Mouse (Mus musculus): ENCODE results near the gene Gse1. TPM values are rescaled to one million over a fixed set of nuclear protein-coding genes. Genes with fewer than 3 reads are reported as not detected.

Gene Gse1
- polyA plus RNA-seq, 1 experiment from 2014 or later = 25.3 TPM

DNA sequence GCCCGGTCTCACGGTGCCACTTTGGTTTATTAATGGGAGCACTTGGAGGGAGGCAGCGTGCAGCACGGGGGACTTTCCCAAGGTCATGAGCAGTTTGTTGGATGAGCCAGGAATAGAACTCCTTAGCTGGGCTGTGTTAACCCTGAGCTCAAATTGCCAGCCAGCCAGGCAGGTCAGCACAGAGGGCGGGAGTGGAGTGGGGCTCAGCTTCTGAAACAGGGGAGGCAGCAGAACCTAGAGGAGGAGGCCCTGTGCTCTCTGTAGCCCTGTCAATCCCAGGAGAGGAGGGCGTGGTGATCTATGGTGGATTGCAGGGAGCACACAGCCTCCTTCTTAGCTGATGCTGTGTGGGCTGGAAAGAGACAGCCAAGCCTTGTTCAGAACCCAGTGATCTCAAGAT, 297.6 kb downstream of the Gse1 start:
- Histone ChIP-seq H3K27me3 (replicated peaks; ENCODE audit: control insufficient read depth, insufficient read depth, low read length) (no peaks in the 10 kb centered on the region), H3K36me3 (ENCODE audit: control insufficient read depth, insufficient read depth, low read length) (no peaks in the 10 kb centered on the region), H3K4me1 (replicated peaks; ENCODE audit: control insufficient read depth, insufficient read depth, low read length) (peaks cover 86% of the 10 kb centered on the region), H3K9ac (ENCODE audit: low read depth, low read length) (no peak overlapping the region; the same call in 1 of the 2 replicates), H3K27ac (ENCODE audit: low read depth, low read length) (peak overlapping the region; percentile 37; the same call in 1 of the 2 replicates), H3K9me3 (ENCODE audit: control insufficient read depth, low read length) (no peaks in the 10 kb centered on the region), H3K4me3 (ENCODE audit: low read depth, low read length) (no peak overlapping the region), H3K4me2 (peak overlapping the region; percentile 35)
- peak; percentile 37; the same call in 1 of the 2 replicates for ATAC-seq (replicated peaks; ENCODE audit: low FRiP score)
- WGBS = 50% methylated on average over 6 of the region's 6 CpGs
- no peak for DNase-seq (ENCODE audit: low spot score)

DNA sequence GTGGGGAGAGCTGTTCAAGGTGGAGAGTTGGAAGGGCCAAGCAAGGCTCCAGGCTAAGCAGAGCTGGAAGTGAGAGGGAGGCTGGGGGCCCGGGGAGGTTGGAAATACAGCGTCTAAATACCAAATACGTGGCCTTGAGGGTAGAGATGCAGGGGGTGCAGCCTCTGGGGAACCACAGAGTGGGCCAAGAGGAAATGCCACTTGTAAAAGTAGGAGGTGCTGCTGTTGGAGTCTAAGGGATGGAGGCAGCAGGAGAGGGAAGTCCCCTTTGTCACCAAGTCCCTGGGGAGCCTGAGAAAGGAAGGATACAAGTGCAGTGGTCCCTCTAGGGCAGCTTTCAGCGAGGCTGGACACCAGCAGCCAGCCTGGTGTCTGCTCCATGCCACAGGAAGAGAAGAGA, 298.3 kb downstream of the Gse1 start:
- DNase-seq (ENCODE audit: low spot score) (no peak), ATAC-seq (replicated peaks; ENCODE audit: low FRiP score) (no peak)
- no peaks in the 10 kb centered on the region for H3K9me3 ChIP-seq (ENCODE audit: control insufficient read depth, low read length)
- WGBS = 39% methylated on average over 4 of the region's 4 CpGs
- no peak overlapping the region for H3K4me2 ChIP-seq
- peak overlapping the region; percentile 16; the same call in 1 of the 2 replicates for H3K27ac ChIP-seq (ENCODE audit: low read depth, low read length)
- no peaks in the 10 kb centered on the region for H3K27me3 ChIP-seq (replicated peaks; ENCODE audit: control insufficient read depth, insufficient read depth, low read length)
- no peak overlapping the region for H3K4me3 ChIP-seq (ENCODE audit: low read depth, low read length)
- no peaks in the 10 kb centered on the region for H3K36me3 ChIP-seq (ENCODE audit: control insufficient read depth, insufficient read depth, low read length)
- H3K4me1 ChIP-seq (replicated peaks; ENCODE audit: control insufficient read depth, insufficient read depth, low read length) = peaks cover 84% of the 10 kb centered on the region
- H3K9ac ChIP-seq (ENCODE audit: low read depth, low read length) = peak overlapping the region; percentile 37; the same call in 1 of the 2 replicates

- DNase-seq (ENCODE audit: low spot score) (no peak), ATAC-seq (replicated peaks; ENCODE audit: low FRiP score) (no peak)
- Histone ChIP-seq H3K9me3 (ENCODE audit: control insufficient read depth, low read length) (no peaks in the 10 kb centered on the region), H3K9ac (ENCODE audit: low read depth, low read length) (no peak overlapping the region), H3K4me1 (replicated peaks; ENCODE audit: control insufficient read depth, insufficient read depth, low read length) (peaks cover 93% of the 10 kb centered on the region), H3K4me2 (no peak overlapping the region), H3K4me3 (ENCODE audit: low read depth, low read length) (no peak overlapping the region), H3K36me3 (ENCODE audit: control insufficient read depth, insufficient read depth, low read length) (no peaks in the 10 kb centered on the region), H3K27ac (ENCODE audit: low read depth, low read length) (peak overlapping the region; percentile 43; the same call in 1 of the 2 replicates), H3K27me3 (replicated peaks; ENCODE audit: control insufficient read depth, insufficient read depth, low read length) (no peaks in the 10 kb centered on the region)
- WGBS = 50% methylated on average over 3 of the region's 3 CpGs
These were observed 300.1 kb downstream of the Gse1 start for GRCm38 (mm10) chr8:120528332-120528731.

DNA sequence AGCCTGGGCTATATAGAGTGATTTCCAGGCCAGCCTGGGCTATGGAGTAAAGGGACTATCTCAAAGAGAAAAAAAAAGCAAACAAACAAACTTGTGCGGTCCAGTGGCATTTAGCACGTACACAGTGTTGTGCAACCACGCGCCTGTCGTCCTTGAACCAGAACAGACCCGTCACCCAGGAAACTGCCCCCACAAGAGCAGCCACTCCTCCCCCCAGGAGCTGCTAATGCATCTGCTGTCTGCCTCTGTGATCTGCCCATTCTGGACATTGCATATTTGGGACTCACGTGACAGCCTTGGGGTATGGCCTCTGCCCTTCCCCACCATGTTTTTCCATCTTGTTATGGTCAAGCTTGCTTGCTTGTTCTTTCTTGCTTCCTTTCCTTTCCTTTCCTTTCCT, 301.0 kb downstream of the Gse1 start:
- Histone ChIP-seq H3K27me3 (replicated peaks; ENCODE audit: control insufficient read depth, insufficient read depth, low read length) (no peaks in the 10 kb centered on the region), H3K36me3 (ENCODE audit: control insufficient read depth, insufficient read depth, low read length) (no peaks in the 10 kb centered on the region), H3K9ac (ENCODE audit: low read depth, low read length) (no peak overlapping the region), H3K4me2 (no peak overlapping the region), H3K27ac (ENCODE audit: low read depth, low read length) (0 out of 2 replicates have a peak overlapping the region, but pooled peaks have one; percentile 43), H3K4me3 (ENCODE audit: low read depth, low read length) (no peak overlapping the region), H3K4me1 (replicated peaks; ENCODE audit: control insufficient read depth, insufficient read depth, low read length) (peaks cover 93% of the 10 kb centered on the region), H3K9me3 (ENCODE audit: control insufficient read depth, low read length) (no peaks in the 10 kb centered on the region)
- DNase-seq (ENCODE audit: low spot score) (no peak), ATAC-seq (replicated peaks; ENCODE audit: low FRiP score) (no peak)
- 44% methylated on average over 7 of the region's 7 CpGs for WGBS

DNA sequence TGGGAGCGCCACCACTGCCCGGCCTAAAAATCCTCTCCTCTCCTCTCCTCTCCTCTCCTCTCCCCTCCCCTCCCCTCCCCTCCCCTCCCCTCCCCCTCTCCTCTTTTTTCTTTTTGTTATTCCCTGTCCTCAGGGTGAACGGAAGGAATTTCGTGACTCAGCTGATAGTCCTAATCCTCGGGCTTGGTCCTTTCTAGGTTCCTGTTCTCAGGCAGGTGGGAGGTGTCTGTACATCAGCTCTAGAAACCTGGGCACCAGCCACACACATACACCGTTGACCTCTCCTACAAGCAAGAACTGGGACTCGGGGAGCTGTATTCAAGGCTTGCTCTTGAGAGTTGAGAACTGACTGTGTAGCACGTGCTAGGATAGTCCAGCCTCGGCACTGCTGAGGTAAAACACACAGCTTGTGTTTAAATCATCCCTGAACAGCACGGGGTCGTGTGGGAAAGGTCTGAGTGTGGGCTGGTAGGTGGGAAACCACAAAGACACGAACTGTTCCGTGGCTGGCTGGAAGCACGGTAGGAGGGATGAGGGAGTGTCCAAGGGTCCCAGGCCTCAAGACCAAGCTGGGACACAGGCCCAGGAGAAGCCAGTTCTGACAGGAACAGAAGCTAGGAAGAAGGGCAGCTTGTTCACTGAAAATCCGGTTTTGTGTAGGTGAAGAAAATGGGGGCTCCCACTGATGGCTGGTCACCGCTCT, 302.8 kb downstream of the Gse1 start:
- DNase-seq (ENCODE audit: low spot score) = no peak
- Histone ChIP-seq H3K36me3 (ENCODE audit: control insufficient read depth, insufficient read depth, low read length) (no peaks in the 10 kb centered on the region), H3K9me3 (ENCODE audit: control insufficient read depth, low read length) (no peaks in the 10 kb centered on the region), H3K27ac (ENCODE audit: low read depth, low read length) (no peak overlapping the region), H3K27me3 (replicated peaks; ENCODE audit: control insufficient read depth, insufficient read depth, low read length) (no peaks in the 10 kb centered on the region), H3K4me1 (replicated peaks; ENCODE audit: control insufficient read depth, insufficient read depth, low read length) (peaks cover 91% of the 10 kb centered on the region), H3K4me3 (ENCODE audit: low read depth, low read length) (no peak overlapping the region), H3K4me2 (peak overlapping the region; percentile 26; the same call in 1 of the 2 replicates), H3K9ac (ENCODE audit: low read depth, low read length) (no peak overlapping the region; the same call in 1 of the 2 replicates)
- no peak for ATAC-seq (replicated peaks; ENCODE audit: low FRiP score)
- 48% methylated on average over 16 of the region's 16 CpGs for WGBS

- Histone ChIP-seq H3K9ac (ENCODE audit: low read depth, low read length) (peak overlapping the region; percentile 42; the same call in 1 of the 2 replicates), H3K36me3 (ENCODE audit: control insufficient read depth, insufficient read depth, low read length) (no peaks in the 10 kb centered on the region), H3K4me1 (replicated peaks; ENCODE audit: control insufficient read depth, insufficient read depth, low read length) (peaks cover 91% of the 10 kb centered on the region), H3K4me3 (ENCODE audit: low read depth, low read length) (peak overlapping the region; percentile 8; the same call in 1 of the 2 replicates), H3K27me3 (replicated peaks; ENCODE audit: control insufficient read depth, insufficient read depth, low read length) (no peaks in the 10 kb centered on the region), H3K9me3 (ENCODE audit: control insufficient read depth, low read length) (no peaks in the 10 kb centered on the region), H3K4me2 (peak overlapping the region; percentile 54), H3K27ac (ENCODE audit: low read depth, low read length) (peak overlapping the region; percentile 63)
- 56% methylated on average over 10 of the region's 10 CpGs for WGBS
- no peak for DNase-seq (ENCODE audit: low spot score)
- no peak for ATAC-seq (replicated peaks; ENCODE audit: low FRiP score)
These were observed 303.7 kb downstream of the Gse1 start for GRCm38 (mm10) chr8:120531775-120532516.

- H3K4me1 ChIP-seq (replicated peaks; ENCODE audit: control insufficient read depth, insufficient read depth, low read length) = peaks cover 87% of the 10 kb centered on the region
- H3K4me3 ChIP-seq (ENCODE audit: low read depth, low read length) = peak overlapping the region; percentile 16
- DNase-seq (ENCODE audit: low spot score) (no peak), ATAC-seq (replicated peaks; ENCODE audit: low FRiP score) (peak; percentile 28)
- H3K36me3 ChIP-seq (ENCODE audit: control insufficient read depth, insufficient read depth, low read length) = no peaks in the 10 kb centered on the region
- no peaks in the 10 kb centered on the region for H3K27me3 ChIP-seq (replicated peaks; ENCODE audit: control insufficient read depth, insufficient read depth, low read length)
- no peaks in the 10 kb centered on the region for H3K9me3 ChIP-seq (ENCODE audit: control insufficient read depth, low read length)
- H3K27ac ChIP-seq (ENCODE audit: low read depth, low read length) = peak overlapping the region; percentile 4; the same call in 1 of the 2 replicates
- WGBS = 6% methylated on average over 29 of the region's 29 CpGs
- H3K4me2 ChIP-seq = peak overlapping the region; percentile 54
- H3K9ac ChIP-seq (ENCODE audit: low read depth, low read length) = no peak overlapping the region
These were observed 304.4 kb downstream of the Gse1 start for GRCm38 (mm10) chr8:120532517-120533215.

GRCm38 (mm10) chr8:120533380-120533779, 305.1 kb downstream of the Gse1 start:
- DNase-seq (ENCODE audit: low spot score) = no peak

More at GRCm38 (mm10) chr8:120533380-120533779, 305.1 kb downstream of the Gse1 start:
- H3K9me3 ChIP-seq (ENCODE audit: control insufficient read depth, low read length) = no peaks in the 10 kb centered on the region
- 0 out of 2 replicates have a peak overlapping the region, but pooled peaks have one; percentile 4 for H3K9ac ChIP-seq (ENCODE audit: low read depth, low read length)
- H3K4me2 ChIP-seq = peak overlapping the region; percentile 54
- H3K36me3 ChIP-seq (ENCODE audit: control insufficient read depth, insufficient read depth, low read length) = no peaks in the 10 kb centered on the region
- peaks cover 83% of the 10 kb centered on the region for H3K4me1 ChIP-seq (replicated peaks; ENCODE audit: control insufficient read depth, insufficient read depth, low read length)
- WGBS = 41% methylated on average over 3 of the region's 3 CpGs
- H3K27ac ChIP-seq (ENCODE audit: low read depth, low read length) = no peak overlapping the region
- H3K27me3 ChIP-seq (replicated peaks; ENCODE audit: control insufficient read depth, insufficient read depth, low read length) = no peaks in the 10 kb centered on the region
- H3K4me3 ChIP-seq (ENCODE audit: low read depth, low read length) = no peak overlapping the region
- ATAC-seq (replicated peaks; ENCODE audit: low FRiP score) = no peak

All from liver, embryonic 11.5 days (tissue).